Mouse (Mus musculus) c-Kit-positive CD71-negative TER-119-negative erythroid progenitor cells, embryonic 14.5 days (primary cell): ENCODE measurements around the gene Tmem179b.
"Not testable (repeated sequence)": the region's sequence is repeated elsewhere in the genome, so short reads cannot be mapped to it uniquely, and the experiment has no call there.

ENCODE experiments used
- DNase-seq: peaks from one replicate; pipeline ENCODE4 v3.0.0-alpha.2; 2013; ENCODE audit warnings: low read depth

Gene Tmem179b

DNA sequence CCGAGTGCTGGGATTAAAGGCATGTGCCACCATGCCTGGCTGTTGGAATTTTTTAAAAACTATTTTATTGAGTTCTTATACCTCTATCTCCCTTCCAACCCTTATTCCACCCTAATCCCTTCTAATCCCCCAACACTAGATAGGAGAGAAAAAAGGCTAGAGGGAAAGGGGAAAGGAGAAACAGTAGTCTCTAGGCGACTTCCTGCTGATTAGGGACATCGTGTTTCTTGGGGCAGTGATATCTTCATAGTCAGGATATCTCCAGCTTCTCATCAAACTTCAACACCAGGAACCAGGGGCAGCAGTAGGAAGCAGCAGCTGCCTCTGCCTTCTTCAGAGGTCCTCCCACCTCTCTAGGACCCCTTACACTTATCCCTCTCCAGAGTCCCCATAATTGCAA lies 39.9 kb downstream of the Tmem179b start:
- DNase-seq: no peak

DNA sequence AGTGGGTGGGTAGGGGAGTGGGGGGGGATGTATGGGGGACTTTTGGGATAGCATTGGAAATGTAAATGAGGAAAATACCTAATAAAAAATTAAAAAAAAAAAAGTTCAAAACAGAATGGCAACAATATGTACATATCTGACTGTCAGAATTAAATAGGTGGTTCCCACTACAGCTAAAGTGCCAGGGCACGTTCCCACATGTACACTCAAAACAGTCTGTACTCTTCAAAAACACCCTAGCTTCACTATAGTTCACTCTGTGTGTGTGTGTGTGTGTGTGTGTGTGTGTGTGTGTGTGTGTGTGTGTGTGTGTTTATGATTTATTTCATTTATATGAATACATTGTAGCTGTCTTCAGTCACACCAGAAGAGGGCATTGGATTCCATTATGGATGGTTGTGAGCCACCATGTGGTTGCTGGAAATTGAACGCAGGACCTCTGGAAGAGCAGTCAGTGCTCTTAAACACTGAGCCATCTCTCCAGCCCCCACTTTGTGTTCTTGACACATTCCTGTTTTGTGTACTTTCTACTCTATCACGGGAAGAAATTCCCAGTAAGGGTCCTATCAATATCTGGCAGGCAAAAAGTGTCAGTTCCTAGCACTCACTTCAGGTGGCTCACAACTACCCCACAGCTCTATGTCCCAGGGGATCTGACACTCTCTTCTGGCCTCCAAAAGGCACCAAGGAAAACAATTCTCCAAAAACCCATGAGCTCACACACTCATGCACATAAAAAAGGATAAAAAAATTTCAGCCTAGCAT lies 45.8 kb downstream of the Tmem179b start:
- not testable (repeated sequence) for DNase-seq

DNA sequence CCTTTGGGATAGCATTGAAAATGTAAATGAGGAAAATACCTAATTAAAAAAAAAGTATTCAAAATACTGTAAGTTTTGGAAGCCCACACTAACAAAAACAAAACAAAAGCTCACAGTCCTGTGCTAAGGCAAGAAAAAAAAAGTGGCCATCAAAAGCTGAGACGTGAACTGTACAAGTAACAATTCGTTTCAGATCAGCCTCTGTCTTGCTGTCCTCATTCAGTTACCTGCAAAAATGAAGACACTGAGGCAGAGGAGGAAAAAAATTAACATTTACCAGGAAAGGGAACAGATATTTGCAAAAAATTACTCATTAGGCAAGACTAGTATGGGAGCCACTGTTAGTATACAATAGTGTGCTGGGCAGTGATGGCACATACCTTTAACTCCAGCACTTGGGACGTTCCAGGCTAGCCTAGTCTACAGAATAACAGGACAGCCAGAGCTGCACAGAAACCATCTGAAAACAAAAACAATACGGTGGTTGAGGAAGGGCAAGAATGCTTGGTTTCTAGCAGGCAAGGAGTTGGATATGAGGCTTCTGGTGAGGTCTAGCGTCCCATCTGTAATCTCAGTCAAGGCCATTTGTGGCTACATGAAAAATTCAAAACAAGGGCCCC lies 46.7 kb downstream of the Tmem179b start:
- no peak for DNase-seq

DNA sequence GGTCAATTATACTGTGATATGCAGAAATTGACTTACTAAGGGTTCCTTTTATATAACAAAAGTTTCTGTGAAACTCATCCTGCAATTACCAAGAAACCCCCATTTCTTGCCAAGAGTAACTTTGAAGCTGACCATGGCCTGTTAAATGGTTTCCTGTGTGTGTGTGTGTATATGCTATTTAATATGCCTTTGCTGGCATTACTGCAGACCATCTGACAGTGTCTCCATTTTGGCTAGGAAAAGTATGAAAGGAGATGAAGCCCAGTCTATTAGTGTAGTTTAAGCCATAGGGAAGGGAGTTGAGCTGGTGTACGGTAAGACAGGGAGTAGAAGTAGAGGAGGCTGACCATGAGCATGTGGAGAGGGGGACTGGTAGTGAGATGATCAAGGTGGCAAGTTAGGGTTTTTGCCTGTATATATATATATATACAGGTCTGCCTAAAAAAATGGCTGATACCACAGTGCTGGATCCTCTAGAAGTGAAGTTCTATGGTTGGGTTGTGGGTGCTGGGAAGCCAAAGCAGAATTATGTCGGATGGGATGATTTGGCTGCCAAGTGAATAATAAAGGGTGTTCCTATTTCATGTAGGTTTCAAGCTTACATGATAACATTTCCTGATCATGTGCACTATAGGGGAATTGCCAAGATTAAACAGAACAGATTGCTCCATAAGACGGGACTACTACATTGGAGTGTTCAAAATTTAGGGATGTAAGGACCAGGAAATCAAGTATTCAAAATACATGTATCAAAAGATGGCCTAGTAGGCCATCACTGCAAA lies 47.5 kb downstream of the Tmem179b start:
- no peak for DNase-seq

DNA sequence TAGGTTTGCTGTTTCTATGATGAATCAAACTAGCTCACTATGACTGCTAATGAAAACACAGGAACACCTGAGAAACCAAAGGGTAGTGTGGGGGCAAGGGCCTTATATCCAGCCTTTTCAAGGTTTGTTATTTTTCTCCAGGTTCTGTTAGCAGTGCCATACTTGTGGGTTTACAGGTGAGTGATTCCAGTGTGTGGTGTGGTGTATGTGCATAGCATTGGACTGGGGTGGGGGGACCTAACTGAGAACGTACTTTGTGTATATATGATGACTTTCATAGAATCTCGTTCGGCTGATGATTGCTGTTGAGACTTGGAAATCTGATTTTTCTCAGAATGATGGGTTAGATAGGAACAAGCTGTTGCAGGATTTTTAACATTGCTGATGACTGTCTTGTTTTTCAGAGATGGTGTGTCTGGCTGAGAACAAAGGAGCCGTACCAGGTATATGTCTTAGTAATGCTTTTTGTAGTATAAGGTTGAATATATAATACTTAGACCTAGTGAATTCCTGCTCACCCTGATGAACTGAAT lies 49.1 kb downstream of the Tmem179b start:
- no peak for DNase-seq

DNA sequence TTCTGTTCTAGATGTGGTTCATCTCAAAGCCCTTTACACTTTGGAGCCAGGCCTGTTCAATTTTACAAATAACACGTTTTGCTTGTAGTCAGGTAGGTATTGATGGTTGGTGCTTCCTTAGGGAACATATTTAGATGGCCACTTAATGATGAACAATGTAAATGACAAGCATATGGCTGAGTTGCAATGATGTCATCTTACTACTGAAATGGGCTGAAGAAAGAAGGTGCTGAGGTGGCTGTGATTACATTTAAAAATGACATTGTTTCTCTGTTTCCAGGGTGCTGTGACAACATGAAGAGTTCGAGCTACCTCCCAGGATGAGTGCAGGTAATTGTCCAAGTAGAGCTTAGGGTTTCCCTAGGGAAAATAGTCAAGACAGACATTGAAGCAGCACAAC lies 49.9 kb downstream of the Tmem179b start:
- DNase-seq: no peak

DNA sequence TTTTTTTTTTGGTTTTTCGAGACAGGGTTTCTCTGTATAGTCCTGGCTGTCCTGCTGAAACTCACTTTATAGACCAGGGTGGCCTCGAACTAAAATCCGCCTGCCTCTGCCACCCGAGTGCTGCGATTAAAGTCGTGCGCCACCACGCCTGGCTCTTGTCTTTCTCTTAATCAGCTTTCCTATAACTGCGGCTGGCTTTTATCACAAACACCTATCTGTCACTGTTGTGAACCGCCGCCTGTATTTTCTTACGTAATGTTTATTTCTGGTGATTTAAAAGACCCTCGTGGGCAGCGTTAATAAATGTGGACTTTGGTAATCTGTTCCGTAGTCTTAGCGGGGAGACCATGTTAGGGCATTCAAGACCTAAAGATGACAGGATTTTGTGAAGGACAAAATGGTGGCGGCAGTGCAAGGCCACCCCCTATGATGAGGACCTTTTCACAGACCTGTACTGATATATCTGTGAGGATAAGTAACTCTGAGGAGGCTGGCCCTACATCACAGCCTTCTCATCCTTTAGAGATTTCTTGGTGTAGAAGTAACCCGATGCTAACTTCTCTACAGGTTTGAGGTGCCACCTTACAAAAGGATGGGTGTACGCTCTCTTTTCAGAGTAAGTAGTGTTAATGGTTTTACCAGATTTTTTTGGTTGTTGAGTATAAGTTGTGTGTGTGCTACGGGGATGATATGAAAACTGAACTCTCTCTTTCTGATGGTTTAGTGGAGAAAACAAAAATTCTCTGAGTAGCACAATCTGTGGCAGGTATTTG lies 50.5 kb downstream of the Tmem179b start:
- DNase-seq: no peak

DNA sequence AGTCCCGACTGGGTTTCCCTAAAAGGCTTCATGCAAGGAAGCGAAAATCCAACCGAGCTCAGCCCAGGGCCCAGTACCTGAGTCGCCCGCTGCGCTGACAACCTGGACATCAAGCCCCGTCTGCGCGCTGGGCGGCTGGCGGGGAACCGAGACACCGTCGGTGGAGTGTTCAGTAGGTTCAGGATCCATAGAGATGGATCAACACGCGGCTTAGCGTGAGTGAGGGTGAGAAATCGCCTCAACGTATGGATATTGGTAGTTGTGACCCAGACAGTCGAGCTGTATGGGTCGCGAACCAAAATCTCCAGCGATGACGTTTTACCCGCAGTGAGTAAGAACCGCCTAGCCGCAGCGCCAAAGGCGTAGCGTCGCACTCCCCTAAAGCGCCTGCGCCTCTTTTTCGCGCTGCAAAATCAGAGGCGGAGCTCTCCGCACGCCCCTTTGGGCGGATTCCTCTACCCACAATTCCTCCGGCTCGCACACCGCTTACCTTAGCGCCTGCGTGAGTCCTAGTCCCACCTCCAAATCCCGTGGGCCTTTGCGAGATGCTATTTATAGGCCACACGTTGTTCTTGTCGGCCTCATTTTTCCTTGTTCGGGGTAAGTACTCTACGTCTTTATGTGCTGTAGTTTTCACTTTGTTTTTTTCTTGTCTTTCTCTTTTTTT lies 51.2 kb downstream of the Tmem179b start, which contains the start of gene Slc3a2:
Gene Slc3a2, minus strand, starts transcription at position 463 of the 667 bp plus-strand sequence.
- peak; percentile 96 for DNase-seq

DNA sequence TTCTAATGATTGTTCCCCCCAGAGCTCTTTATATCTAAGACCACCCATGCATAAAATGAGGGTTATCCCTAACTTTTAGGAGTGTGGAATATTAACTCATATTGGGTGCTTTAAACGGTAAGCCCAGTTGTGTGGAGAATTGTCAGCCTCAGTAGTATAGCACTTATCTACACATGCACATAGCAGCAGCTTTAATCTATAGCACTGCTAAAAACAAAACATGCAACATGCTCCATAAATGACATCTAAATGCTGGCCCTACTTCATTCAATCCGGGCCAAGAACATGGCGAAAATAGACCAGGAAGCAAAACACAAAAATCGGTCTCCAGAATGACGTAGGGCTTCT lies 51.7 kb downstream of the Tmem179b start:
- no peak for DNase-seq
